Mouse (Mus musculus) cerebellum, adult 2 months (tissue): Measurements from ENCODE around the gene Thsd4. TPM values are rescaled to one million over a fixed set of nuclear protein-coding genes. Genes with fewer than 3 reads are reported as not detected.

ENCODE experiments used
- DNase-seq, 2 experiments: peaks; one replicate each; pipeline ENCODE4 v3.0.0; 2021
- H3K27ac ChIP-seq: fragments of 200-500 bp; 2 replicates; pipeline ENCODE4 v1.5.1; 2012; ENCODE audit warnings: low read length, control low read depth, inconsistent platforms; ENCODE audit not compliant: insufficient read depth
- H3K27me3 ChIP-seq: fragments of 200-500 bp; 2 replicates; pipeline ENCODE4 v1.6.1; 2012; ENCODE audit warnings: inconsistent platforms, mild to moderate bottlenecking, low read length, moderate library complexity; ENCODE audit not compliant: control insufficient read depth, insufficient read depth
- H3K4me1 ChIP-seq: fragments of 200-500 bp; 2 replicates; pipeline ENCODE4 v1.6.1; 2011; ENCODE audit warnings: low read length; ENCODE audit not compliant: control insufficient read depth, insufficient read depth
- H3K4me3 ChIP-seq: fragments of 200-500 bp; replicated peaks from 2 replicates; pipeline ENCODE3; 2011; ENCODE audit warnings: mild to moderate bottlenecking, low read depth, low read length, control low read depth; ENCODE audit not compliant: insufficient read depth
- CTCF ChIP-seq: fragments of 200-500 bp; IDR thresholded peaks from 2 replicates; pipeline ENCODE4 v1.5.1; 2011; ENCODE audit warnings: low read depth, mild to moderate bottlenecking, control low read depth, low read length, moderate library complexity, borderline replicate concordance; ENCODE audit not compliant: insufficient read depth
- POLR2A ChIP-seq: fragments of 200-500 bp; IDR thresholded peaks from 2 replicates; pipeline ENCODE4 v1.6.1; 2011; ENCODE audit warnings: low read length, control low read depth, borderline replicate concordance; ENCODE audit not compliant: insufficient read depth
- WGBS: fragments of 180-500 bp; shearing (Covaris S2); methylation state at CpG from one replicate; pipeline ENCODE4 v1.1.7; 2018; 5-methylcytosine and 5-hydroxymethylcytosine counted together
- polyA plus RNA-seq: library from polyadenylated mRNA; depleted of rRNA; stranded (reverse); fragments of >200 nt; gene quantifications from 2 replicates; pipeline ENCODE4 v1.2.3, GENCODE M21; 2012

Thsd4 gene
- polyA plus RNA-seq, 1 experiment, result 2.7 TPM

- 91% methylated on average over 5 of the region's 5 CpGs for WGBS
- Histone ChIP-seq H3K4me1 (no peaks in the 10 kb centered on the region), H3K27me3 (no peaks in the 10 kb centered on the region), H3K4me3 (no peak overlapping the region), H3K27ac (no peak overlapping the region)
- TF ChIP-seq POLR2A (no peak), CTCF (no peak)
- DNase-seq, result no peak
Measured at GRCm38 (mm10) chr9:60110200-60110599, 411.6 kb downstream of the Thsd4 start.

DNA sequence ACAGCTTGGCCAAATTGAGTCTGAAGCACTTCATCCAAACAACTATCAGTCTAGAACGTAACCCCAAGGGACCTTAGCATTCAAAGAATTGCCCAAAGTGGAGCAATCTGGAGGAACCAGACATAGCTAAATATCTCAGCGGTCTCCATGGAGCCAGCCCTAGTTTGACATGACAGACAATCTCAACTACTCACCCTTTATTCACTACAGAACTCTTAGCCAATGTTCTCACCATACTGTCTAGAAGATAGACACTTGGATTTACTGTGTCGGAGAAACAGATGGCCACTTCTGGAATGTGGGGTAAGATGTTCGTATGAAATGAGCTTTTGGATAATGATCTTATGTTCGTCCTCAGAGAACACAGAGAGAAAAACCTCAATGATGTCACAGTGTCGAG lies 415.2 kb downstream of the Thsd4 start:
- 70% methylated on average over 6 of the region's 6 CpGs for WGBS
- Histone ChIP-seq H3K4me1 (no peaks in the 10 kb centered on the region), H3K27me3 (no peaks in the 10 kb centered on the region), H3K4me3 (no peak overlapping the region), H3K27ac (no peak overlapping the region)
- no peak for DNase-seq
- TF ChIP-seq CTCF, result no peak
- TF ChIP-seq POLR2A, result no peak

- DNase-seq, result no peak
- H3K27ac ChIP-seq, result no peak overlapping the region
- H3K27me3 ChIP-seq, result no peaks in the 10 kb centered on the region
- H3K4me1 ChIP-seq, result no peaks in the 10 kb centered on the region
- TF ChIP-seq CTCF, result no peak
- TF ChIP-seq POLR2A, result no peak
- 67% methylated on average over 1 of the region's 1 CpGs for WGBS
- no peak overlapping the region for H3K4me3 ChIP-seq
Measured at GRCm38 (mm10) chr9:60106106-60106505, 415.7 kb downstream of the Thsd4 start.

GRCm38 (mm10) chr9:60094211-60094610 lies 427.6 kb downstream of the Thsd4 start:
- WGBS, result 42% methylated on average over 1 of the region's 1 CpGs
- no peak for TF ChIP-seq CTCF
- no peak for TF ChIP-seq POLR2A
- no peak overlapping the region for H3K4me3 ChIP-seq
- H3K27me3 ChIP-seq, result no peaks in the 10 kb centered on the region; the same call in 1 of the 2 replicates
- no peak for DNase-seq
- H3K4me1 ChIP-seq, result no peaks in the 10 kb centered on the region; the same call in 1 of the 2 replicates
- H3K27ac ChIP-seq, result no peak overlapping the region

DNA sequence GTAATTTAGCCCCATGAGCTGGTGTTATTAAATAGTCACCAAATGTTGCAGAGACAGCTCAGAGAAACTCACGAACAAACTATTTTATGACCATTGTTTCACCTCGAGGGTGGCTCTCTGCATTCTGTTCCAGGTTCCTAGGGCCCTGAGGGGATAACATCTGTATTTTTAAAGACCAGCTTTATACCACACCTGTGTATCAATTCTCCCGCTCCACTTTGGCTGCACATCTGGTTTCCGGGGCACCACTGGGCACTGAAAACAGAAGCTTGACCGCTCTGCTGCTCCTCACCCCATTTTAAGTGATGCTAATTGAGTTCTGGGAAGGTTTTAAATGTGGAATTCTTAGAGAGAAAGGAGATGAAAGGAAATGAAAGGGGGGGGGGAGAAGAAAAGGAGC lies 429.4 kb downstream of the Thsd4 start:
- no peak for DNase-seq
- H3K27me3 ChIP-seq, result no peaks in the 10 kb centered on the region
- no peaks in the 10 kb centered on the region for H3K4me1 ChIP-seq
- 71% methylated on average over 5 of the region's 5 CpGs for WGBS
- TF ChIP-seq POLR2A, result no peak
- TF ChIP-seq CTCF, result no peak
- H3K27ac ChIP-seq, result no peak overlapping the region
- H3K4me3 ChIP-seq, result no peak overlapping the region

- no peak for DNase-seq
- 91% methylated on average over 4 of the region's 4 CpGs for WGBS
Measured at GRCm38 (mm10) chr9:60089441-60089840, 432.4 kb downstream of the Thsd4 start.

GRCm38 (mm10) chr9:60088101-60088500 lies 433.7 kb downstream of the Thsd4 start:
- Histone ChIP-seq H3K27ac (no peak overlapping the region), H3K27me3 (no peaks in the 10 kb centered on the region), H3K4me1 (no peaks in the 10 kb centered on the region), H3K4me3 (no peak overlapping the region)
- 60% methylated on average over 5 of the region's 5 CpGs for WGBS
- TF ChIP-seq CTCF (peak; percentile 37; the same call in 1 of the 2 replicates), POLR2A (no peak)
- DNase-seq, result peak in 1 of 2 experiments; percentile 3

More at GRCm38 (mm10) chr9:60089441-60089840, 432.4 kb downstream of the Thsd4 start:
- Histone ChIP-seq H3K4me3 (no peak overlapping the region), H3K4me1 (no peaks in the 10 kb centered on the region), H3K27ac (no peak overlapping the region), H3K27me3 (no peaks in the 10 kb centered on the region)
- no peak for TF ChIP-seq CTCF

GRCm38 (mm10) chr9:60082107-60082581 lies 439.7 kb downstream of the Thsd4 start:
- DNase-seq, result no peak
- Histone ChIP-seq H3K27ac (no peak overlapping the region), H3K27me3 (no peaks in the 10 kb centered on the region), H3K4me3 (no peak overlapping the region), H3K4me1 (no peaks in the 10 kb centered on the region)
- TF ChIP-seq CTCF, result no peak
- TF ChIP-seq POLR2A, result no peak
- 16% methylated on average over 5 of the region's 5 CpGs for WGBS

DNA sequence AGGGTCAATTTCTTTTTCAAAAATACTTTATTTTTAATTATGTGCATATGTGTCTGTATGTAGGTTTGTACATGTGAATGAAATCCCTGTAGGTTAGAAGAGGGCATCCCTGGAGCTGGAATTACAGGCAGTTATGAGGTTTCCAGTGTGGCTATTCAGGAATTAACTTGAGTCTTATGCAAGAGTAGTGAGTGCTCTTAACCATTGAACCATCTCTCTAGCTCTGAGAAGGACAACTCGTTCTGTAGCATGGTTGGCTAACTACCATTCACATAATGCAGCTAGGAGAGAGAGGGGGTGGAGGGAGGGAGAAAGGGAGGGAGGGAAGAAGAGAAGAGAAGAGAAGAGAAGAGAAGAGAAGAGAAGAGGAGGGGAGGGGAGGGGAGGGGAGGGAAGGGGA lies 444.1 kb downstream of the Thsd4 start:
- Histone ChIP-seq H3K4me1 (no peaks in the 10 kb centered on the region), H3K27me3 (no peaks in the 10 kb centered on the region), H3K27ac (no peak overlapping the region), H3K4me3 (no peak overlapping the region)
- TF ChIP-seq CTCF, result no peak
- no peak for TF ChIP-seq POLR2A
- 41% methylated on average over 1 of the region's 1 CpGs for WGBS
- DNase-seq, result no peak
